Mouse (Mus musculus) liver, adult (tissue): Measurements from ENCODE around the gene Sec22c.
A peak's percentile ranks its signal among the peaks of the same experiment; 100 is the strongest.

ENCODE experiments used
- GATA4 ChIP-seq: IDR thresholded peaks from 2 replicates; pipeline ENCODE4 v1.6.1; 2014; ENCODE audit warnings: mild to moderate bottlenecking, low read length; ENCODE audit not compliant: insufficient replicate concordance

Sec22c gene

GRCm38 (mm10) chr9:121707801-121708200 is 2.5 kb upstream of the Sec22c start:
- TF ChIP-seq GATA4, result no peak

GRCm38 (mm10) chr9:121706029-121706675 is 862 bp upstream of the Sec22c start:
- TF ChIP-seq GATA4, result no peak

- no peak for TF ChIP-seq GATA4
Observed at GRCm38 (mm10) chr9:121704261-121704645, 1.0 kb downstream of the Sec22c start.

GRCm38 (mm10) chr9:121697150-121698049 is 7.9 kb downstream of the Sec22c start:
- TF ChIP-seq GATA4, result no peak

GRCm38 (mm10) chr9:121696626-121697025 is 8.7 kb downstream of the Sec22c start:
- TF ChIP-seq GATA4, result no peak

GRCm38 (mm10) chr9:121694736-121695135 is 10.6 kb downstream of the Sec22c start:
- no peak for TF ChIP-seq GATA4

- no peak for TF ChIP-seq GATA4
Observed at GRCm38 (mm10) chr9:121690734-121691133, 14.6 kb downstream of the Sec22c start.

- no peak for TF ChIP-seq GATA4
Observed at GRCm38 (mm10) chr9:121690200-121690651, 15.1 kb downstream of the Sec22c start.

- TF ChIP-seq GATA4, result no peak
Observed at GRCm38 (mm10) chr9:121684702-121685101, 20.6 kb downstream of the Sec22c start.

- TF ChIP-seq GATA4, result no peak
Observed at GRCm38 (mm10) chr9:121682037-121682680, 23.1 kb downstream of the Sec22c start.

GRCm38 (mm10) chr9:121681191-121681590 is 24.1 kb downstream of the Sec22c start:
- no peak for TF ChIP-seq GATA4

- no peak for TF ChIP-seq GATA4
Observed at GRCm38 (mm10) chr9:121679549-121679948, 25.7 kb downstream of the Sec22c start.

GRCm38 (mm10) chr9:121677476-121677875 is 27.8 kb downstream of the Sec22c start:
- 0 out of 2 replicates have a peak, but pooled peaks have one; percentile 29 for TF ChIP-seq GATA4

GRCm38 (mm10) chr9:121677069-121677468 is 28.2 kb downstream of the Sec22c start:
- no peak; the same call in 1 of the 2 replicates for TF ChIP-seq GATA4

GRCm38 (mm10) chr9:121675556-121675955 is 29.7 kb downstream of the Sec22c start:
- TF ChIP-seq GATA4, result no peak

GRCm38 (mm10) chr9:121675011-121675410 is 30.3 kb downstream of the Sec22c start:
- TF ChIP-seq GATA4, result no peak

- TF ChIP-seq GATA4, result no peak
Observed at GRCm38 (mm10) chr9:121673716-121674115, 31.6 kb downstream of the Sec22c start.
